Mouse (Mus musculus): ENCODE data around the gene Arsj. TPM values are rescaled to one million over a fixed set of nuclear protein-coding genes. Genes with fewer than 3 reads are reported as not detected.

The Arsj gene
- polyA plus RNA-seq, 2 experiments: 5.3 to 6.5 TPM

GRCm38 (mm10) chr3:126364555-126364954 lies 1.1 kb downstream of the Arsj start:
- DNase-seq (ENCODE audit: low spot score) (no peak), ATAC-seq (ENCODE audit: low FRiP score, low read depth) (no peak)
- no peaks in the 10 kb centered on the region for H3K36me3 ChIP-seq (ENCODE audit: control insufficient read depth, insufficient read depth, low read length)
- H3K9me3 ChIP-seq (ENCODE audit: control insufficient read depth, low read length): no peaks in the 10 kb centered on the region
- WGBS: 80% methylated on average over 7 of the region's 7 CpGs
- H3K4me3 ChIP-seq (replicated peaks; ENCODE audit: low read length): peak overlapping the region; percentile 50
- H3K9ac ChIP-seq (ENCODE audit: low read depth, low read length, severe bottlenecking): peak overlapping the region; percentile 77
- H3K27me3 ChIP-seq (ENCODE audit: control insufficient read depth, insufficient read depth, low read length): no peaks in the 10 kb centered on the region; the same call in 1 of the 2 replicates
- H3K4me1 ChIP-seq (ENCODE audit: control insufficient read depth, insufficient read depth, low read length): peaks cover 26% of the 10 kb centered on the region
- H3K27ac ChIP-seq (replicated peaks; ENCODE audit: low read depth, low read length): no peak overlapping the region
- TF ChIP-seq POLR2A (IDR thresholded peaks at IDR 0.05; ENCODE audit: borderline replicate concordance, extremely low read depth, insufficient read depth, insufficient read length): no peak
- H3K4me2 ChIP-seq (replicated peaks; ENCODE audit: low read depth, low read length, severe bottlenecking): peak overlapping the region; percentile 87

- Histone ChIP-seq H3K9me3 (ENCODE audit: control insufficient read depth, low read length) (no peaks in the 10 kb centered on the region), H3K27me3 (ENCODE audit: control insufficient read depth, insufficient read depth, low read length) (no peaks in the 10 kb centered on the region), H3K4me3 (replicated peaks; ENCODE audit: low read length) (no peak overlapping the region), H3K4me1 (ENCODE audit: control insufficient read depth, insufficient read depth, low read length) (peaks cover 20% of the 10 kb centered on the region), H3K9ac (ENCODE audit: low read depth, low read length, severe bottlenecking) (no peak overlapping the region), H3K36me3 (ENCODE audit: control insufficient read depth, insufficient read depth, low read length) (no peaks in the 10 kb centered on the region), H3K27ac (replicated peaks; ENCODE audit: low read depth, low read length) (no peak overlapping the region), H3K4me2 (replicated peaks; ENCODE audit: low read depth, low read length, severe bottlenecking) (no peak overlapping the region)
- no peak for DNase-seq (ENCODE audit: low spot score)
- TF ChIP-seq POLR2A (IDR thresholded peaks at IDR 0.05; ENCODE audit: borderline replicate concordance, extremely low read depth, insufficient read depth, insufficient read length): no peak
- no peak for ATAC-seq (ENCODE audit: low FRiP score, low read depth)
These were observed 7.1 kb downstream of the Arsj start for GRCm38 (mm10) chr3:126370571-126370970.

GRCm38 (mm10) chr3:126372815-126373545 lies 9.5 kb downstream of the Arsj start:
- Histone ChIP-seq H3K9me3 (ENCODE audit: control insufficient read depth, low read length) (no peaks in the 10 kb centered on the region), H3K27me3 (ENCODE audit: control insufficient read depth, insufficient read depth, low read length) (no peaks in the 10 kb centered on the region), H3K4me3 (replicated peaks; ENCODE audit: low read length) (no peak overlapping the region), H3K4me1 (ENCODE audit: control insufficient read depth, insufficient read depth, low read length) (peaks cover 9% of the 10 kb centered on the region), H3K27ac (replicated peaks; ENCODE audit: low read depth, low read length) (peak overlapping the region; percentile 46; the same call in 1 of the 2 replicates), H3K4me2 (replicated peaks; ENCODE audit: low read depth, low read length, severe bottlenecking) (no peak overlapping the region; the same call in 1 of the 2 replicates), H3K9ac (ENCODE audit: low read depth, low read length, severe bottlenecking) (no peak overlapping the region), H3K36me3 (ENCODE audit: control insufficient read depth, insufficient read depth, low read length) (no peaks in the 10 kb centered on the region)
- TF ChIP-seq POLR2A (IDR thresholded peaks at IDR 0.05; ENCODE audit: borderline replicate concordance, extremely low read depth, insufficient read depth, insufficient read length): no peak
- DNase-seq (ENCODE audit: low spot score) (peak; percentile 52), ATAC-seq (ENCODE audit: low FRiP score, low read depth) (peak; percentile 63)
- 16% methylated on average over 9 of the region's 9 CpGs for WGBS

- DNase-seq (ENCODE audit: low spot score) (no peak), ATAC-seq (ENCODE audit: low FRiP score, low read depth) (no peak)
- no peak for TF ChIP-seq POLR2A (IDR thresholded peaks at IDR 0.05; ENCODE audit: borderline replicate concordance, extremely low read depth, insufficient read depth, insufficient read length)
- Histone ChIP-seq H3K36me3 (ENCODE audit: control insufficient read depth, insufficient read depth, low read length) (no peaks in the 10 kb centered on the region), H3K27me3 (ENCODE audit: control insufficient read depth, insufficient read depth, low read length) (no peaks in the 10 kb centered on the region), H3K4me2 (replicated peaks; ENCODE audit: low read depth, low read length, severe bottlenecking) (no peak overlapping the region), H3K27ac (replicated peaks; ENCODE audit: low read depth, low read length) (no peak overlapping the region), H3K4me3 (replicated peaks; ENCODE audit: low read length) (no peak overlapping the region), H3K9me3 (ENCODE audit: control insufficient read depth, low read length) (no peaks in the 10 kb centered on the region), H3K4me1 (ENCODE audit: control insufficient read depth, insufficient read depth, low read length) (peaks cover 9% of the 10 kb centered on the region), H3K9ac (ENCODE audit: low read depth, low read length, severe bottlenecking) (no peak overlapping the region)
- 45% methylated on average over 1 of the region's 1 CpGs for WGBS
These were observed 10.2 kb downstream of the Arsj start for GRCm38 (mm10) chr3:126373721-126374120.

- ATAC-seq (ENCODE audit: low FRiP score, low read depth) (no peak), DNase-seq (ENCODE audit: low spot score) (no peak)
- Histone ChIP-seq H3K9ac (ENCODE audit: low read depth, low read length, severe bottlenecking) (no peak overlapping the region), H3K4me3 (replicated peaks; ENCODE audit: low read length) (no peak overlapping the region), H3K9me3 (ENCODE audit: control insufficient read depth, low read length) (no peaks in the 10 kb centered on the region), H3K4me2 (replicated peaks; ENCODE audit: low read depth, low read length, severe bottlenecking) (no peak overlapping the region), H3K27ac (replicated peaks; ENCODE audit: low read depth, low read length) (peak overlapping the region; percentile 28; the same call in 1 of the 2 replicates), H3K36me3 (ENCODE audit: control insufficient read depth, insufficient read depth, low read length) (no peaks in the 10 kb centered on the region), H3K4me1 (ENCODE audit: control insufficient read depth, insufficient read depth, low read length) (peaks cover 12% of the 10 kb centered on the region), H3K27me3 (ENCODE audit: control insufficient read depth, insufficient read depth, low read length) (no peaks in the 10 kb centered on the region)
- 21% methylated on average over 6 of the region's 6 CpGs for WGBS
- TF ChIP-seq POLR2A (IDR thresholded peaks at IDR 0.05; ENCODE audit: borderline replicate concordance, extremely low read depth, insufficient read depth, insufficient read length): no peak
These were observed 15.8 kb downstream of the Arsj start for GRCm38 (mm10) chr3:126379252-126379651.

All from limb, embryonic 14.5 days (tissue).